ENCODE assay signal across 8 mouse cellular contexts in genomic region chr7:27329326-27329947, GRCm38 (mm10). TPM values are rescaled to one million over a fixed set of nuclear protein-coding genes. Genes with fewer than 3 reads are reported as not detected.
A peak's percentile ranks its signal among the peaks of the same experiment; 100 is the strongest.
DNase-seq lines count a peak whose midpoint lies in the region; ATAC-seq and TF ChIP-seq lines count a peak whose summit lies in the region.

No protein-coding gene starts in this region.

- CTCF ChIA-PET in Patski (lab: Charles Lee): interaction anchor here (1.1 to 3.3 kb wide), 6 partner anchors 9 to 180 kb away, joined by 3 to 17 read pairs (median 5); no protein-coding TSS in a partner anchor

- DNase-seq in Patski (ENCODE audit: low read depth, low spot score): no peak
- DNase-seq in cerebellum, postnatal 14 days: peak; percentile 92 to 96
- DNase-seq in gastrocnemius, adult 8-10 months (ENCODE audit: low spot score in 2 of 2): peak; percentile 82 to 84
- DNase-seq in induced T-regulatory cell, adult 2 months (ENCODE audit: low read depth): peak; percentile 94
- DNase-seq in left cerebral cortex, postnatal 25 days (ENCODE audit: low spot score in 2 of 2): peak; percentile 69 to 80
- DNase-seq in right cerebral cortex, postnatal 25 days: peak; percentile 69
- DNase-seq in yolk sac, embryonic 10.5 days (ENCODE audit: low spot score): peak; percentile 72

- in situ Hi-C loops in Patski (cut with MboI; ENCODE audit: low pct_unique_long_range_greater_than_20kb): no loop called here

- peak; percentile 18 for ATAC-seq in Patski
- peak; percentile 36; the same call in 1 of the 2 replicates for ATAC-seq in megakaryocyte-erythroid progenitor cell, adult 5-6 weeks (replicated peaks; ENCODE audit: low FRiP score, low TSS enrichment, poor library complexity, severe bottlenecking)

- no peak for TF ChIP-seq CTCF in Patski (IDR thresholded peaks at IDR 0.05)

- intact Hi-C loops in left cerebral cortex, postnatal 25 days (cut with DNase I): loop anchor here (1.0 kb wide), 1 partner anchor 27 kb away; no protein-coding TSS in a partner anchor

- POLR2A ChIA-PET in Patski (lab: Charles Lee): no interaction called here

- no peaks in the 10 kb centered on the region for H3K27me3 ChIP-seq in Patski

RNA-seq across cellular contexts. Expression of gene Ltbp4, which starts 8.1 kb away (rescaled TPM):
- polyA plus RNA-seq in Patski (2021): 10.3 TPM
- 10 to 100 TPM; 33.6 to 50.3 (median 43.1) TPM for total RNA-seq in gastrocnemius, adult 8-10 months (2022)
- 10 to 100 TPM; 46.7 to 50.4 TPM for total RNA-seq in left cerebral cortex, postnatal 25 days (2021)
- 0.39 TPM in 1 of 2 replicates, not detected in the other for total RNA-seq in megakaryocyte-erythroid progenitor cell, adult 5-6 weeks (2014; fragmentation: Nextera tagmentation)
- total RNA-seq in megakaryocyte-erythroid progenitor cell, adult 5-6 weeks (2017): 0.05 and 1.4 TPM in 2 replicates

RNA-seq across cellular contexts. Expression of gene Shkbp1, which starts 26.4 kb away (rescaled TPM):
- polyA plus RNA-seq in Patski (2021): 24.7 TPM
- total RNA-seq in gastrocnemius, adult 8-10 months (2022): 1 to 10 TPM; 1.8 to 3.9 (median 2.7) TPM
- 10 to 100 TPM; 21.7 to 31.2 TPM for total RNA-seq in left cerebral cortex, postnatal 25 days (2021)
- total RNA-seq in megakaryocyte-erythroid progenitor cell, adult 5-6 weeks (2014; fragmentation: Nextera tagmentation): 39.2 and 72.7 TPM in 2 replicates
- total RNA-seq in megakaryocyte-erythroid progenitor cell, adult 5-6 weeks (2017): 20.6 and 35.1 TPM in 2 replicates

RNA-seq across cellular contexts. Expression of gene Gm20479, which starts 27.8 kb away (rescaled TPM):
- 0.64 TPM for polyA plus RNA-seq in Patski (2021)
- under 1 TPM in 1 of 4 experiments, not detected in 3; 0.53 TPM for total RNA-seq in gastrocnemius, adult 8-10 months (2022)
- not detected for total RNA-seq in left cerebral cortex, postnatal 25 days (2021)
- not detected in 2 replicates for total RNA-seq in megakaryocyte-erythroid progenitor cell, adult 5-6 weeks (2014; fragmentation: Nextera tagmentation)
- total RNA-seq in megakaryocyte-erythroid progenitor cell, adult 5-6 weeks (2017): not detected in 2 replicates

Comparison
In these comparisons a context has a peak if more than half of its experiments do, and no peak if none do; other contexts are left out.
1. RNA of gene Ltbp4, which starts 8.1 kb away (total RNA-seq): 46.7 to 50.4 TPM in left cerebral cortex, postnatal 25 days and 33.6 to 50.3 TPM in gastrocnemius, adult 8-10 months; 0.05 to 1.4 TPM in megakaryocyte-erythroid progenitor cell, adult 5-6 weeks; every median in the first group is over 10 times any median in the second.
2. RNA of gene Shkbp1, which starts 26.4 kb away (total RNA-seq): 20.6 to 72.7 TPM in megakaryocyte-erythroid progenitor cell, adult 5-6 weeks and 21.7 to 31.2 TPM in left cerebral cortex, postnatal 25 days; 1.8 to 3.9 TPM in gastrocnemius, adult 8-10 months; every median in the first group is over 4 times any median in the second.